ENCODE assay signal across 8 mouse cellular contexts in genomic region chr2:32137667-32138266, GRCm38 (mm10). TPM values are rescaled to one million over a fixed set of nuclear protein-coding genes. Genes with fewer than 3 reads are reported as not detected.
DNase-seq lines count a peak whose midpoint lies in the region; ATAC-seq lines count a peak whose summit lies in the region.

No protein-coding gene starts in this region.

- H3K36me3 ChIP-seq in hindbrain, embryonic 15.5 days = no peaks in the 10 kb centered on the region

- under 1% methylated on average over 40 of the region's 40 CpGs for WGBS in hindbrain, embryonic 15.5 days

- H3K4me2 ChIP-seq in hindbrain, embryonic 15.5 days = peak overlapping the region; percentile 89

- no peaks in the 10 kb centered on the region for H3K9me3 ChIP-seq in hindbrain, embryonic 15.5 days

- no peaks in the 10 kb centered on the region for H3K27me3 ChIP-seq in hindbrain, embryonic 15.5 days

- peak overlapping the region; percentile 63 for H3K4me3 ChIP-seq in hindbrain, embryonic 15.5 days

- H3K9ac ChIP-seq in hindbrain, embryonic 15.5 days = peak overlapping the region; percentile 62

- peak; percentile 97 for DNase-seq in T-cell, adult 2 months (ENCODE audit: low spot score)
- DNase-seq in cerebellum, postnatal 36 days = peak; percentile 96 to 97
- peak; percentile 96 to 98 for DNase-seq in frontal cortex, postnatal 36 days (ENCODE audit: low spot score in 2 of 2)
- peak; percentile 98 for DNase-seq in left cerebral cortex, adult 11 months (ENCODE audit: low spot score)
- DNase-seq in lung, postnatal 4 days = peak; percentile 96 to 98
- peak; percentile 99 for DNase-seq in retina, postnatal 7 days (ENCODE audit: low read depth, low spot score)
- DNase-seq in urinary bladder, adult 2 months (ENCODE audit: low spot score) = peak; percentile 90

- H3K27ac ChIP-seq in hindbrain, embryonic 15.5 days (replicated peaks) = peak overlapping the region; percentile 90

- peaks cover 6% of the 10 kb centered on the region for H3K4me1 ChIP-seq in hindbrain, embryonic 15.5 days (replicated peaks)

- peak; percentile 96 for ATAC-seq in hindbrain, embryonic 15.5 days (ENCODE audit: low FRiP score, low read depth)

RNA-seq across cellular contexts. Expression of gene Prrc2b, which starts 13.1 kb away (rescaled TPM):
- 79.7 and 81.1 TPM in 2 replicates for polyA plus RNA-seq in hindbrain, embryonic 15.5 days (2015; fragmentation: Nextera tagmentation; extraction: Ambion mirVana)
- 34.1 and 53.6 TPM in 2 replicates for polyA plus RNA-seq in urinary bladder, adult 2 months (2012; rRNA removed)

RNA-seq across cellular contexts. Expression of gene Plpp7, which starts 42.4 kb away (rescaled TPM):
- polyA plus RNA-seq in hindbrain, embryonic 15.5 days (2015; fragmentation: Nextera tagmentation; extraction: Ambion mirVana) = 27.5 and 29.5 TPM in 2 replicates
- polyA plus RNA-seq in urinary bladder, adult 2 months (2012; rRNA removed) = 4.9 and 5.3 TPM in 2 replicates

RNA-seq across cellular contexts. Expression of gene Fam78a, which starts 53.1 kb away (rescaled TPM):
- polyA plus RNA-seq in hindbrain, embryonic 15.5 days (2015; fragmentation: Nextera tagmentation; extraction: Ambion mirVana) = 0.62 and 0.67 TPM in 2 replicates
- polyA plus RNA-seq in urinary bladder, adult 2 months (2012; rRNA removed) = 0.48 and 0.74 TPM in 2 replicates

Comparison
In these comparisons a context has a peak if more than half of its experiments do, and no peak if none do; other contexts are left out.
1. Peak in every context shown above with its lines: DNase-seq, ATAC-seq, H3K4me3 ChIP-seq and H3K27ac ChIP-seq.